Mouse (Mus musculus) neural tube, embryonic 12.5 days (tissue): ENCODE measurements around the gene Dsp. TPM values are rescaled to one million over a fixed set of nuclear protein-coding genes. Genes with fewer than 3 reads are reported as not detected.

ENCODE experiments used
- polyA plus RNA-seq: library from polyadenylated mRNA; unstranded; fragments of >200 nt; fragmentation: Nextera tagmentation; extraction: Ambion mirVana; gene quantifications from 2 replicates; pipeline ENCODE4 v1.2.1, GENCODE M21; 2016

Gene Dsp
- polyA plus RNA-seq, 1 experiment from 2014 or later: 0.61 TPM

Other genes starting within 250 kb of the Dsp start
- 79.3 and 91.3 TPM in 2 replicates for gene Ssr1, start 157.1 kb upstream of the Dsp start, polyA plus RNA-seq
- gene Riok1, start 114.3 kb upstream of the Dsp start, polyA plus RNA-seq: 60.7 and 62.8 TPM in 2 replicates
- gene Cage1, start 114.2 kb upstream of the Dsp start, polyA plus RNA-seq: 1.4 and 1.7 TPM in 2 replicates
- gene Snrnp48, start 53.6 kb downstream of the Dsp start, polyA plus RNA-seq: 33.6 and 37.4 TPM in 2 replicates
- 2.1 and 2.6 TPM in 2 replicates for gene Bmp6, start 193.8 kb downstream of the Dsp start, polyA plus RNA-seq